Mouse (Mus musculus) neural tube, embryonic 13.5 days (tissue): ENCODE results near the gene Cd28. TPM values are rescaled to one million over a fixed set of nuclear protein-coding genes. Genes with fewer than 3 reads are reported as not detected.

Experiments used
- ATAC-seq: fragments of 200-750 bp; cut with Nextera tagmentation; 2 replicates; pipeline ENCODE4 v1.8.0; 2017; ENCODE audit warnings: low read depth, mild to moderate bottlenecking, moderate TSS enrichment, moderate library complexity
- H3K27ac ChIP-seq: fragments of 300-500 bp; sonication (generic); replicated peaks from 2 replicates; pipeline ENCODE4 v1.5.1; 2015; ENCODE audit warnings: moderate library complexity, mild to moderate bottlenecking, inconsistent platforms
- H3K27me3 ChIP-seq: fragments of 300-500 bp; sonication (generic); 2 replicates; pipeline ENCODE4 v1.6.1; 2015; ENCODE audit warnings: mild to moderate bottlenecking, inconsistent platforms
- H3K36me3 ChIP-seq: fragments of 300-500 bp; sonication (generic); 2 replicates; pipeline ENCODE4 v1.6.1; 2015; ENCODE audit warnings: mild to moderate bottlenecking, inconsistent platforms
- H3K4me1 ChIP-seq: fragments of 300-500 bp; sonication (generic); replicated peaks from 2 replicates; pipeline ENCODE4 v1.6.1; 2015; ENCODE audit warnings: inconsistent platforms
- H3K4me2 ChIP-seq: fragments of 300-500 bp; sonication (generic); 2 replicates; pipeline ENCODE4 v1.6.1; 2015; ENCODE audit warnings: inconsistent platforms, mild to moderate bottlenecking, moderate library complexity
- H3K4me3 ChIP-seq: fragments of 300-500 bp; sonication (generic); 2 replicates; pipeline ENCODE4 v1.5.1; 2015; ENCODE audit warnings: mild to moderate bottlenecking, inconsistent platforms
- H3K9ac ChIP-seq: fragments of 300-500 bp; sonication (generic); 2 replicates; pipeline ENCODE4 v1.6.1; 2015; ENCODE audit warnings: moderate library complexity, mild to moderate bottlenecking, inconsistent platforms
- H3K9me3 ChIP-seq: fragments of 300-500 bp; sonication (generic); 2 replicates; pipeline ENCODE4 v1.6.1; 2016; ENCODE audit warnings: inconsistent platforms
- WGBS: fragments of 180-500 bp; shearing (Covaris S2); methylation state at CpG from one replicate; pipeline ENCODE4 v1.1.7; 2015; 5-methylcytosine and 5-hydroxymethylcytosine counted together
- polyA plus RNA-seq: library from polyadenylated mRNA; unstranded; fragments of >200 nt; fragmentation: Nextera tagmentation; extraction: Ambion mirVana; gene quantifications from 2 replicates; pipeline ENCODE4 v1.2.1, GENCODE M21; 2015

Cd28 gene
- polyA plus RNA-seq, 1 experiment from 2014 or later: 0.24 TPM

GRCm38 (mm10) chr1:60731940-60732339 lies 15.3 kb downstream of the Cd28 start:
- Histone ChIP-seq H3K36me3 (no peaks in the 10 kb centered on the region), H3K9me3 (no peaks in the 10 kb centered on the region), H3K9ac (no peak overlapping the region), H3K4me3 (no peak overlapping the region), H3K4me2 (no peak overlapping the region), H3K4me1 (peaks cover 6% of the 10 kb centered on the region; the same call in 1 of the 2 replicates), H3K27ac (no peak overlapping the region), H3K27me3 (no peaks in the 10 kb centered on the region)
- no peak for ATAC-seq
- WGBS: 87% methylated on average over 2 of the region's 2 CpGs

- H3K9ac ChIP-seq: no peak overlapping the region
- no peaks in the 10 kb centered on the region for H3K27me3 ChIP-seq
- H3K36me3 ChIP-seq: no peaks in the 10 kb centered on the region
- no peak for ATAC-seq
- H3K4me1 ChIP-seq: peaks cover 6% of the 10 kb centered on the region; the same call in 1 of the 2 replicates
- no peaks in the 10 kb centered on the region for H3K9me3 ChIP-seq
- H3K4me3 ChIP-seq: no peak overlapping the region
- H3K4me2 ChIP-seq: no peak overlapping the region
- H3K27ac ChIP-seq: no peak overlapping the region
- WGBS: 54% methylated on average over 12 of the region's 12 CpGs
These were observed 18.7 kb downstream of the Cd28 start for GRCm38 (mm10) chr1:60735072-60735907.

GRCm38 (mm10) chr1:60735908-60736280 lies 19.3 kb downstream of the Cd28 start:
- WGBS: 85% methylated on average over 7 of the region's 7 CpGs
- no peak overlapping the region for H3K9ac ChIP-seq
- no peak overlapping the region for H3K4me3 ChIP-seq
- H3K4me2 ChIP-seq: no peak overlapping the region
- peaks cover 6% of the 10 kb centered on the region; the same call in 1 of the 2 replicates for H3K4me1 ChIP-seq
- H3K27ac ChIP-seq: no peak overlapping the region
- ATAC-seq: no peak
- no peaks in the 10 kb centered on the region for H3K27me3 ChIP-seq
- no peaks in the 10 kb centered on the region for H3K36me3 ChIP-seq
- H3K9me3 ChIP-seq: no peaks in the 10 kb centered on the region

GRCm38 (mm10) chr1:60744266-60744665 lies 27.7 kb downstream of the Cd28 start:
- WGBS: 83% methylated on average over 1 of the region's 1 CpGs

GRCm38 (mm10) chr1:60745664-60746063 lies 29.1 kb downstream of the Cd28 start:
- H3K9ac ChIP-seq: no peak overlapping the region
- WGBS: 80% methylated on average over 7 of the region's 7 CpGs
- ATAC-seq: no peak
- H3K4me1 ChIP-seq: no peaks in the 10 kb centered on the region
- H3K27me3 ChIP-seq: no peaks in the 10 kb centered on the region
- no peak overlapping the region for H3K4me3 ChIP-seq
- no peaks in the 10 kb centered on the region for H3K36me3 ChIP-seq
- H3K4me2 ChIP-seq: no peak overlapping the region
- no peaks in the 10 kb centered on the region for H3K9me3 ChIP-seq
- H3K27ac ChIP-seq: no peak overlapping the region

More at GRCm38 (mm10) chr1:60744266-60744665, 27.7 kb downstream of the Cd28 start:
- H3K9me3 ChIP-seq: no peaks in the 10 kb centered on the region
- H3K27me3 ChIP-seq: no peaks in the 10 kb centered on the region
- no peak overlapping the region for H3K9ac ChIP-seq
- no peak overlapping the region for H3K4me2 ChIP-seq
- no peak for ATAC-seq
- H3K36me3 ChIP-seq: no peaks in the 10 kb centered on the region
- no peaks in the 10 kb centered on the region for H3K4me1 ChIP-seq
- no peak overlapping the region for H3K4me3 ChIP-seq
- H3K27ac ChIP-seq: no peak overlapping the region

- no peak for ATAC-seq
- H3K9me3 ChIP-seq: no peaks in the 10 kb centered on the region
- H3K9ac ChIP-seq: no peak overlapping the region
- H3K4me1 ChIP-seq: no peaks in the 10 kb centered on the region
- H3K27me3 ChIP-seq: no peaks in the 10 kb centered on the region
- WGBS: 79% methylated on average over 2 of the region's 2 CpGs
- H3K27ac ChIP-seq: no peak overlapping the region
- no peak overlapping the region for H3K4me2 ChIP-seq
- no peaks in the 10 kb centered on the region for H3K36me3 ChIP-seq
- H3K4me3 ChIP-seq: no peak overlapping the region
These were observed 29.6 kb downstream of the Cd28 start for GRCm38 (mm10) chr1:60746153-60746552.

- H3K27me3 ChIP-seq: no peaks in the 10 kb centered on the region
- H3K4me1 ChIP-seq: no peaks in the 10 kb centered on the region
- H3K4me2 ChIP-seq: no peak overlapping the region
- H3K9me3 ChIP-seq: no peaks in the 10 kb centered on the region
- no peak for ATAC-seq
- H3K4me3 ChIP-seq: no peak overlapping the region
- H3K9ac ChIP-seq: no peak overlapping the region
- no peak overlapping the region for H3K27ac ChIP-seq
- H3K36me3 ChIP-seq: no peaks in the 10 kb centered on the region
- 92% methylated on average over 5 of the region's 5 CpGs for WGBS
These were observed 30.3 kb downstream of the Cd28 start for GRCm38 (mm10) chr1:60746856-60747255.

- H3K4me2 ChIP-seq: no peak overlapping the region
- no peaks in the 10 kb centered on the region for H3K4me1 ChIP-seq
- H3K9me3 ChIP-seq: no peaks in the 10 kb centered on the region
- H3K9ac ChIP-seq: no peak overlapping the region
- H3K4me3 ChIP-seq: no peak overlapping the region
- H3K27ac ChIP-seq: no peak overlapping the region
- H3K27me3 ChIP-seq: no peaks in the 10 kb centered on the region
- WGBS: 93% methylated on average over 1 of the region's 1 CpGs
- ATAC-seq: no peak
- no peaks in the 10 kb centered on the region for H3K36me3 ChIP-seq
These were observed 31.7 kb downstream of the Cd28 start for GRCm38 (mm10) chr1:60748286-60748685.

- Histone ChIP-seq H3K27ac (no peak overlapping the region), H3K9me3 (no peaks in the 10 kb centered on the region), H3K4me1 (no peaks in the 10 kb centered on the region), H3K9ac (no peak overlapping the region), H3K4me3 (no peak overlapping the region), H3K36me3 (no peaks in the 10 kb centered on the region), H3K27me3 (no peaks in the 10 kb centered on the region), H3K4me2 (no peak overlapping the region)
- no peak for ATAC-seq
- whole genome bisulfite sequencing: 85% methylated on average over 4 of the region's 4 CpGs
These were observed 32.3 kb downstream of the Cd28 start for GRCm38 (mm10) chr1:60748936-60749335.

GRCm38 (mm10) chr1:60749346-60749840 lies 32.8 kb downstream of the Cd28 start:
- no peak overlapping the region for H3K4me2 ChIP-seq
- no peak overlapping the region for H3K4me3 ChIP-seq
- no peak for ATAC-seq
- H3K4me1 ChIP-seq: no peaks in the 10 kb centered on the region
- 92% methylated on average over 5 of the region's 5 CpGs for WGBS
- no peaks in the 10 kb centered on the region for H3K27me3 ChIP-seq
- H3K27ac ChIP-seq: no peak overlapping the region
- H3K36me3 ChIP-seq: no peaks in the 10 kb centered on the region
- no peaks in the 10 kb centered on the region for H3K9me3 ChIP-seq
- no peak overlapping the region for H3K9ac ChIP-seq

GRCm38 (mm10) chr1:60750201-60750765 lies 33.7 kb downstream of the Cd28 start:
- Histone ChIP-seq H3K4me3 (no peak overlapping the region), H3K36me3 (no peaks in the 10 kb centered on the region), H3K9ac (no peak overlapping the region), H3K27me3 (no peaks in the 10 kb centered on the region), H3K4me2 (no peak overlapping the region), H3K27ac (no peak overlapping the region), H3K9me3 (no peaks in the 10 kb centered on the region), H3K4me1 (no peaks in the 10 kb centered on the region)
- no peak for ATAC-seq
- 84% methylated on average over 6 of the region's 6 CpGs for WGBS

GRCm38 (mm10) chr1:60751011-60751410 lies 34.4 kb downstream of the Cd28 start:
- Histone ChIP-seq H3K27me3 (no peaks in the 10 kb centered on the region), H3K27ac (no peak overlapping the region), H3K9ac (no peak overlapping the region), H3K4me3 (no peak overlapping the region), H3K4me2 (no peak overlapping the region), H3K9me3 (no peaks in the 10 kb centered on the region), H3K36me3 (no peaks in the 10 kb centered on the region), H3K4me1 (no peaks in the 10 kb centered on the region)
- no peak for ATAC-seq
- 84% methylated on average over 4 of the region's 4 CpGs for WGBS
